Mouse (Mus musculus) midbrain, embryonic 13.5 days (tissue): Measurements from ENCODE around the gene Mns1. TPM values are rescaled to one million over a fixed set of nuclear protein-coding genes. Genes with fewer than 3 reads are reported as not detected.

ENCODE experiments used
- ATAC-seq: fragments of 200-750 bp; cut with Nextera tagmentation; 2 replicates; pipeline ENCODE4 v1.8.0; 2017; ENCODE audit warnings: mild to moderate bottlenecking, moderate TSS enrichment, moderate library complexity
- H3K27ac ChIP-seq: fragments of 300-500 bp; sonication (generic); 2 replicates; pipeline ENCODE4 v1.5.1; 2015; ENCODE audit warnings: inconsistent platforms, mild to moderate bottlenecking, moderate library complexity
- H3K27me3 ChIP-seq: fragments of 300-500 bp; sonication (generic); 2 replicates; pipeline ENCODE4 v1.6.1; 2015; ENCODE audit warnings: mild to moderate bottlenecking, inconsistent platforms
- H3K36me3 ChIP-seq: fragments of 300-500 bp; sonication (generic); 2 replicates; pipeline ENCODE4 v1.6.1; 2015; ENCODE audit warnings: mild to moderate bottlenecking, inconsistent platforms
- H3K4me1 ChIP-seq: fragments of 300-500 bp; sonication (generic); replicated peaks from 2 replicates; pipeline ENCODE4 v1.6.1; 2015; ENCODE audit warnings: inconsistent platforms
- H3K4me2 ChIP-seq: fragments of 300-500 bp; sonication (generic); replicated peaks from 2 replicates; pipeline ENCODE4 v1.6.1; 2015; ENCODE audit warnings: moderate library complexity, mild to moderate bottlenecking, inconsistent platforms
- H3K4me3 ChIP-seq: fragments of 300-500 bp; sonication (generic); replicated peaks from 2 replicates; pipeline ENCODE4 v1.5.1; 2015; ENCODE audit warnings: mild to moderate bottlenecking, inconsistent platforms
- H3K9ac ChIP-seq: fragments of 300-500 bp; sonication (generic); replicated peaks from 2 replicates; pipeline ENCODE4 v1.6.1; 2015; ENCODE audit warnings: mild to moderate bottlenecking, inconsistent platforms
- H3K9me3 ChIP-seq: fragments of 300-500 bp; sonication (generic); 2 replicates; pipeline ENCODE4 v1.6.1; 2016; ENCODE audit warnings: mild to moderate bottlenecking, inconsistent platforms
- WGBS: fragments of 180-500 bp; shearing (Covaris S2); methylation state at CpG from one replicate; pipeline ENCODE4 v1.1.7; 2015; 5-methylcytosine and 5-hydroxymethylcytosine counted together
- microRNA-seq: library from miRNA; unstranded; fragments of <30 nt; microRNA quantifications from one replicate; pipeline ENCODE4, GENCODE M21; 2016
- polyA plus RNA-seq: library from polyadenylated mRNA; unstranded; fragments of >200 nt; fragmentation: Nextera tagmentation; extraction: Ambion mirVana; gene quantifications from 2 replicates; pipeline ENCODE4 v1.2.1, GENCODE M21; 2015

The Mns1 gene
- polyA plus RNA-seq, 1 experiment from 2014 or later: 19.9 TPM

DNA sequence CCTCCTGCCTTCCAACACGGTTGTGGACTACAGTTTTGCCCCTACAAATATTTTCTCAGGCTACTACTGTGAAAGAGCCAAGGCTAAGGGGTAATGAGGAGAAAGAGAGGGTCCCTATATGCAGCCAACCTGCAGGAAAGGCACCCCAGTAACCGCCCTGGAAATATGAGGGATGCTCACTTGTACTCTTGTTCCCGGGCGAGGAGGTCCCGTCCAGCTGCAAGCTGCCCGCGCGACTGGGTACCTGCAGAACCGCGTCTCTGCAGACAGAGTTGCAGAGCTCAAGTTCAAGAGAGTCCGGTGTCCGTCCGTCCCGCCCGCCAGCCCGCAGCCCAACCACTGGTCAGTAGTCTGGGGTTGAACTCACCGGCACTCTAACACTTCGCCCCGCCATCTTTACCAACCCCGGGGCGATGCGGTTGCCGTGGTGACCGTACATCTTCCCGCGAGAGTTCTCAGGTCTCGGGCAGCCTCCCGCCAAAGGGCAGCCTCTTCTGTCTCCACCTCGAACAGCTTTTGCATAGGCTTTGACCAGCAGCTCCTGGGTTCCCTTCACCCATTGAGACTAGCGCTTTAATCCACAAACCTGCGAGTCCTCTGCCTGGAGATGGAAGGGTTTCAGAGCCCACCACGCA lies 53.9 kb downstream of the Mns1 start:
- under 1% methylated on average over 32 of the region's 32 CpGs for WGBS
- H3K27ac ChIP-seq: peak overlapping the region; percentile 81
- no peaks in the 10 kb centered on the region for H3K27me3 ChIP-seq
- ATAC-seq: peak; percentile 98
- peak overlapping the region; percentile 81 for H3K9ac ChIP-seq
- peaks cover 7% of the 10 kb centered on the region for H3K36me3 ChIP-seq
- peak overlapping the region; percentile 76 for H3K4me3 ChIP-seq
- peaks cover 15% of the 10 kb centered on the region for H3K4me1 ChIP-seq
- H3K9me3 ChIP-seq: no peaks in the 10 kb centered on the region
- H3K4me2 ChIP-seq: peak overlapping the region; percentile 71

DNA sequence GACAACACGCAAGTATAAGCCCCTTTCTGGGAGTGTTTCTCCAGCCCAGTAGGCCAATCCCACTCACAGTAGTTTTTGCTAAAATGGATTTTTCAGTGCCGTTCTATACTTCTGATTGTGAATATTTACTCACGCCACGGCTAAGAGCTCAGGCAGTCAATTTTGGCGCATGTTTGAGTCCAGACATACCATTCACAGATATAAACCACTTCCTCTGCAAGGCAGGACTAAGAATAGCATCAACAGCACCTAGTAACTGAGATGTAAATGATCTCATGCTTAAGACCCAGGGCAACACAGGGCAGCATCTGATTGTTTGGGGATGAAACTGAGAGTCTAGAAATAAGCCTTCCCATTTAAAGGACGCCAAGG lies 54.4 kb downstream of the Mns1 start, which contains the start of gene Tex9:
Gene Tex9, minus strand, starts transcription at position 19 of the 372 bp plus-strand sequence.
- no peaks in the 10 kb centered on the region for H3K9me3 ChIP-seq
- H3K4me3 ChIP-seq: peak within 1 kb of the TSS; percentile 76
- H3K27me3 ChIP-seq: no peaks in the 10 kb centered on the region
- ATAC-seq: peak; percentile 73
- 5% methylated on average over 6 of the region's 6 CpGs for WGBS
- peak within 1 kb of the TSS; percentile 81 for H3K27ac ChIP-seq
- H3K9ac ChIP-seq: peak within 1 kb of the TSS; percentile 81
- peak within 1 kb of the TSS; percentile 71 for H3K4me2 ChIP-seq
- peaks cover 4% of the 10 kb centered on the region for H3K36me3 ChIP-seq
- peaks cover 15% of the 10 kb centered on the region for H3K4me1 ChIP-seq

DNA sequence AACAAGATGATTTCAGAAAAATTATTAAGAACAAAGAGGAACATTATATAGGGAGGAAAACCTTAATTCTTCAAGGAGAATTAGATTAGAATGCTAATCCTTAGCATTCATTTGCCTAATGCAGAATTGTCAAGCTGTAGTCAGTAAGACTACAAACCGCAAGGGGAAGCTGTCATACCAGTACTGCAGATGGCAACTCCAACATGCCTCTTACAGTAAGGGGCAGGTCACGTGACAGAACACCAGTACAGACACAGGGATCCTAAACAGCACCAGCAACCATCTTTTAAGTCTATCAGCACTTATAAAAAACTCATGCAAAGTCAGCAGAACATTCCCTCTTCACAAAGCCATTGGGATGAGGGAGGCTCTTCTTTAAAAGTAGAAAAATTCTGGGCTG lies 55.7 kb downstream of the Mns1 start:
- H3K9ac ChIP-seq: no peak overlapping the region
- 90% methylated on average over 2 of the region's 2 CpGs for WGBS
- no peak overlapping the region for H3K27ac ChIP-seq
- H3K9me3 ChIP-seq: no peaks in the 10 kb centered on the region
- H3K4me3 ChIP-seq: no peak overlapping the region
- no peak for ATAC-seq
- H3K4me1 ChIP-seq: peaks cover 15% of the 10 kb centered on the region
- no peaks in the 10 kb centered on the region for H3K27me3 ChIP-seq
- H3K36me3 ChIP-seq: no peaks in the 10 kb centered on the region
- H3K4me2 ChIP-seq: no peak overlapping the region

GRCm38 (mm10) chr9:72493984-72494685 lies 56.3 kb downstream of the Mns1 start:
- Histone ChIP-seq H3K9ac (no peak overlapping the region), H3K4me1 (peaks cover 15% of the 10 kb centered on the region), H3K36me3 (no peaks in the 10 kb centered on the region), H3K4me2 (no peak overlapping the region), H3K27me3 (no peaks in the 10 kb centered on the region), H3K4me3 (no peak overlapping the region), H3K27ac (no peak overlapping the region), H3K9me3 (no peaks in the 10 kb centered on the region)
- 83% methylated on average over 3 of the region's 3 CpGs for WGBS
- no peak for ATAC-seq

DNA sequence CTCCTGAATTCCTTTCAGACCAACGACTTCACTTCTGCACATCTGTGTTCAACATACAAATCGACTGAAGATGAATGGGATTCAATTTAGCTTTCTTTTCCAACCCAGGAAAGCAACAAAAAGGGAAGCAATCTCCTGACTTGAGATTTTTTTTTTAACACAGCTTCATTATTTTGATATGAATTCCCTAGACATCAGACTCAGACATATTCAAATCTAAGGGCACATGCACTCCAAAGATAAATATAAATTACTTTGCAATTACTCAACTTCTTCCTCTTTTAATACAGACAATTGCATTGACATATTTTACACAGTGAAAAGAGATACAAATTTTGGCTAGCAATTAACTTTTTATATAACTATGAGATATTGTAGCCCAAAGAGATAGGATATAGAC lies 58.9 kb downstream of the Mns1 start:
- peaks cover 5% of the 10 kb centered on the region for H3K4me1 ChIP-seq
- no peak overlapping the region for H3K27ac ChIP-seq
- no peak overlapping the region for H3K4me3 ChIP-seq
- H3K4me2 ChIP-seq: no peak overlapping the region
- ATAC-seq: no peak
- WGBS: 68% methylated on average over 2 of the region's 2 CpGs
- H3K27me3 ChIP-seq: no peaks in the 10 kb centered on the region
- H3K36me3 ChIP-seq: no peaks in the 10 kb centered on the region
- no peaks in the 10 kb centered on the region for H3K9me3 ChIP-seq
- H3K9ac ChIP-seq: no peak overlapping the region

DNA sequence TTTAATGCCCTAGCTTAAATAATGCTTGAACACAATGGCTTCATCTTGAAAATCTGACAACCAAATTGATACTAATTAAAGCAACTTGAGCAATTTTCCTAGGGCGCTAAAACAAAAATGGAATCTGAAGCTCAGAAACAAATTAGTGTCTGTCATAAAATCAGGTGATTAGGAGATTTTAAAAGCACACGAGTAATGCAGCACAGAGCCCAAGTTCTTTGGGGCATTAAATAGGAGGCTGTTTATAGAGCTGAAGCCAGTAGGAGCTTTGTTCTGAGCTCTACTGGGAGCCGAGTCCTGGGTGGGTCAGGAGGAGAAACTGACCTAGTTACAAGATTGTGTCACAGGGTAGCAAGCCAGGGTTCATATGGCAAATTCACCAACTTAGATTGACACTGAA lies 59.4 kb downstream of the Mns1 start:
- no peaks in the 10 kb centered on the region for H3K27me3 ChIP-seq
- H3K4me2 ChIP-seq: no peak overlapping the region
- no peak overlapping the region for H3K9ac ChIP-seq
- peaks cover 3% of the 10 kb centered on the region for H3K4me1 ChIP-seq
- no peaks in the 10 kb centered on the region for H3K36me3 ChIP-seq
- no peaks in the 10 kb centered on the region for H3K9me3 ChIP-seq
- WGBS: 73% methylated on average over 3 of the region's 3 CpGs
- H3K27ac ChIP-seq: no peak overlapping the region
- no peak overlapping the region for H3K4me3 ChIP-seq
- no peak for ATAC-seq

Small RNA genes within 50 kb of the gene (microRNA-seq; reads per million reads assigned to microRNA genes)
- gene Gm28010: not detected

Other genes with a start within 250 kb of the Mns1 start
- gene Zfp280d, start 163.2 kb upstream of the Mns1 start, polyA plus RNA-seq: 50.6 and 53.7 TPM in 2 replicates
- 50.7 and 53.0 TPM in 2 replicates for gene Tex9, start 54.2 kb downstream of the Mns1 start, polyA plus RNA-seq
- 17.8 and 19.8 TPM in 2 replicates for gene Rfx7, start 94.2 kb downstream of the Mns1 start, polyA plus RNA-seq
- 563 and 595 TPM in 2 replicates for gene Nedd4, start 224.3 kb downstream of the Mns1 start, polyA plus RNA-seq